Mouse (Mus musculus): ENCODE measurements around the gene Cyp4f18. TPM values are rescaled to one million over a fixed set of nuclear protein-coding genes. Genes with fewer than 3 reads are reported as not detected.

Gene Cyp4f18
- polyA plus RNA-seq, 1 experiment from 2014 or later = 0.81 TPM

Other genes starting within 250 kb of the Cyp4f18 start
- 5.8 and 6.2 TPM in 2 replicates for gene Zfp709, start 127.6 kb downstream of the Cyp4f18 start, polyA plus RNA-seq (2014; fragmentation: Nextera tagmentation; extraction: Ambion mirVana)
- 9.5 and 9.7 TPM in 2 replicates for gene Zfp882, start 101.0 kb downstream of the Cyp4f18 start, polyA plus RNA-seq (2014; fragmentation: Nextera tagmentation; extraction: Ambion mirVana)
- 39.6 and 40.5 TPM in 2 replicates for gene Zfp617, start 101.0 kb downstream of the Cyp4f18 start, polyA plus RNA-seq (2014; fragmentation: Nextera tagmentation; extraction: Ambion mirVana)
- gene Zfp961, start 58.6 kb downstream of the Cyp4f18 start, polyA plus RNA-seq (2014; fragmentation: Nextera tagmentation; extraction: Ambion mirVana) = 29.0 and 31.2 TPM in 2 replicates
- not detected in 2 replicates for gene Olfr372, start 31.6 kb upstream of the Cyp4f18 start, polyA plus RNA-seq (2014; fragmentation: Nextera tagmentation; extraction: Ambion mirVana)
- gene Olfr373, start 73.6 kb upstream of the Cyp4f18 start, polyA plus RNA-seq (2014; fragmentation: Nextera tagmentation; extraction: Ambion mirVana) = not detected in 2 replicates
- not detected in 2 replicates for gene Olfr374, start 97.4 kb upstream of the Cyp4f18 start, polyA plus RNA-seq (2014; fragmentation: Nextera tagmentation; extraction: Ambion mirVana)
- gene Tpm4, start 125.3 kb upstream of the Cyp4f18 start, polyA plus RNA-seq (2014; fragmentation: Nextera tagmentation; extraction: Ambion mirVana) = 539 and 557 TPM in 2 replicates
- gene Rab8a, start 151.6 kb upstream of the Cyp4f18 start, polyA plus RNA-seq (2014; fragmentation: Nextera tagmentation; extraction: Ambion mirVana) = 90.5 and 110 TPM in 2 replicates
- not detected in 2 replicates for gene Hsh2d, start 180.0 kb upstream of the Cyp4f18 start, polyA plus RNA-seq (2014; fragmentation: Nextera tagmentation; extraction: Ambion mirVana)
- gene Cib3, start 203.2 kb upstream of the Cyp4f18 start, polyA plus RNA-seq (2014; fragmentation: Nextera tagmentation; extraction: Ambion mirVana) = 0.25 TPM in 1 of 2 replicates, not detected in the other
- gene Gm11034, start 204.0 kb upstream of the Cyp4f18 start, polyA plus RNA-seq (2014; fragmentation: Nextera tagmentation; extraction: Ambion mirVana) = not detected in 2 replicates
- gene Fam32a, start 210.1 kb upstream of the Cyp4f18 start, polyA plus RNA-seq (2014; fragmentation: Nextera tagmentation; extraction: Ambion mirVana) = 74.2 and 76.0 TPM in 2 replicates
- gene Ap1m1, start 230.4 kb upstream of the Cyp4f18 start, polyA plus RNA-seq (2014; fragmentation: Nextera tagmentation; extraction: Ambion mirVana) = 173 and 190 TPM in 2 replicates

Data from forebrain, embryonic 11.5 days (tissue).